11 mouse cellular contexts compared by ENCODE assay signal in the genomic region with DNA sequence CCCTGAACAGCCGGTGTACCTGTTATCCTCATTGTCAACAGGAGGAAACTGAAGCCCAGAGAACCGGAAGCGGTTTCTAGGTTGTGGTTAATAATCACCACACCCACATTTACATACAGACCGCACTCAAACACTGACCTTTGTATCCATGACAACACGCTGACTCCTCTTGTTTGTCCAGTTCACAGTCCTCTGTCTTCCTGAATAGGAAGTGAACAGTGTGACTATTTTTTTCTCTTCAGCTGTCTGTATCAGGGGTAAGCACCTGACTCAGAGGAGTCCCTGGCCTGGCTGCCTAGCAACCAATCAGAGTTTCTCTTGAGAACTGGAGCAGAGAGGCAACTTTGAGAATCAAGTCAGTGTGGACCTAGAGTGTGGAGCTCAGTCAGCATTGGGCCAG.
DNase-seq lines count a peak whose midpoint lies in the region; ATAC-seq and TF ChIP-seq lines count a peak whose summit lies in the region.
"Had no signal": no experiment of that assay in that cellular context is flagged by ENCODE, and none has a peak within 500 bp of the region (broad histone marks: within the 10 kb centered on the region; RNA-seq: fewer than 3 reads in every experiment).

No protein-coding gene starts in this region.

- peak; percentile 92 for ATAC-seq in intestine, embryonic 14.5 days (replicated peaks; ENCODE audit: low FRiP score, low TSS enrichment, low read depth)
- peak; percentile 99 for ATAC-seq in liver, postnatal 0 days

- H3K4me2 ChIP-seq in intestine, embryonic 14.5 days (ENCODE audit: low read length), result no peak overlapping the region
- 0 out of 2 replicates have a peak overlapping the region, but pooled peaks have one; percentile 11 for H3K4me2 ChIP-seq in liver, postnatal 0 days (ENCODE audit: low read depth, low read length)
- H3K4me2 ChIP-seq: heart, embryonic 15.5 days had no signal

- H3K4me1 ChIP-seq in testis, adult 2 months (ENCODE audit: control insufficient read depth, insufficient read depth, low read length), result peaks cover 5% of the 10 kb centered on the region; the same call in 1 of the 2 replicates
- no peaks in the 10 kb centered on the region for H3K4me1 ChIP-seq in intestine, embryonic 14.5 days (replicated peaks; ENCODE audit: control insufficient read depth, insufficient read depth, low read length)
- peaks cover 5% of the 10 kb centered on the region; the same call in 1 of the 2 replicates for H3K4me1 ChIP-seq in liver, postnatal 0 days (ENCODE audit: insufficient read depth)
- H3K4me1 ChIP-seq: heart, embryonic 15.5 days had no signal

- no peaks in the 10 kb centered on the region for H3K9me3 ChIP-seq in intestine, embryonic 14.5 days (ENCODE audit: control insufficient read depth, low read length)
- no peaks in the 10 kb centered on the region; the same call in 1 of the 2 replicates for H3K9me3 ChIP-seq in liver, postnatal 0 days (ENCODE audit: low read length)
- H3K9me3 ChIP-seq: heart, embryonic 15.5 days had no signal

- TF ChIP-seq POLR2A in testis, adult 2 months (IDR thresholded peaks at IDR 0.05; ENCODE audit: control insufficient read depth, low read depth, low read length), result no peak

- no peak overlapping the region for H3K9ac ChIP-seq in intestine, embryonic 14.5 days (ENCODE audit: low read length)
- H3K9ac ChIP-seq in liver, postnatal 0 days (replicated peaks), result no peak overlapping the region
- H3K9ac ChIP-seq: heart, embryonic 15.5 days had no signal

- WGBS in intestine, embryonic 14.5 days, result 66% methylated on average over 5 of the region's 5 CpGs
- 28% methylated on average over 5 of the region's 5 CpGs for WGBS in liver, postnatal 0 days (ENCODE audit: insufficient replicate concordance)

- no peak for TF ChIP-seq EP300 in liver, postnatal 0 days (IDR thresholded peaks at IDR 0.05; ENCODE audit: low read depth)

- H3K27me3 ChIP-seq in testis, adult 2 months (ENCODE audit: control insufficient read depth, insufficient read depth, low read length), result no peaks in the 10 kb centered on the region
- H3K27me3 ChIP-seq in intestine, embryonic 14.5 days (replicated peaks; ENCODE audit: control insufficient read depth, insufficient read depth, low read length), result no peaks in the 10 kb centered on the region
- no peaks in the 10 kb centered on the region for H3K27me3 ChIP-seq in liver, postnatal 0 days (ENCODE audit: insufficient read depth, low read length)
- H3K27me3 ChIP-seq: heart, embryonic 15.5 days had no signal

- peak overlapping the region; percentile 62 for H3K4me3 ChIP-seq in testis, adult 2 months (ENCODE audit: control insufficient read depth, low read depth, low read length)
- no peak overlapping the region for H3K4me3 ChIP-seq in intestine, embryonic 14.5 days (ENCODE audit: low read depth, low read length)
- no peak overlapping the region; the same call in 1 of the 2 replicates for H3K4me3 ChIP-seq in liver, postnatal 0 days (ENCODE audit: low read depth, low read length)
- H3K4me3 ChIP-seq: heart, embryonic 15.5 days; left cerebral cortex, adult 2 months had no signal

- DNase-seq in testis, postnatal 14 days (ENCODE audit: low spot score), result no peak
- peak; percentile 57 for DNase-seq in intestine, embryonic 14.5 days (ENCODE audit: low spot score)
- peak; percentile 20 for DNase-seq in liver, postnatal 0 days
- DNase-seq in yolk sac, embryonic 10.5 days (ENCODE audit: low spot score), result peak; percentile 76
- no peak for DNase-seq in adipocyte (ENCODE audit: low spot score)
- DNase-seq in heart, postnatal 25 days (ENCODE audit: low spot score), result no peak
- DNase-seq: midbrain, embryonic 14.5 days; thymus, postnatal 4 days had no signal

- intact Hi-C loops in heart, postnatal 25 days (cut with DNase I), result no loop called here

- H3K27ac ChIP-seq in testis, adult 2 months (ENCODE audit: control insufficient read depth, insufficient read depth, low read depth, low read length), result no peak overlapping the region
- H3K27ac ChIP-seq in intestine, embryonic 14.5 days (ENCODE audit: low read depth), result no peak overlapping the region
- H3K27ac ChIP-seq in liver, postnatal 0 days (ENCODE audit: low read depth), result peak overlapping the region; percentile 58
- H3K27ac ChIP-seq: heart, embryonic 15.5 days; left cerebral cortex, adult 2 months had no signal

- H3K36me3 ChIP-seq in testis, adult 2 months (ENCODE audit: control insufficient read depth, insufficient read depth, low read length), result no peaks in the 10 kb centered on the region
- H3K36me3 ChIP-seq in intestine, embryonic 14.5 days (ENCODE audit: control insufficient read depth, insufficient read depth, low read length), result no peaks in the 10 kb centered on the region
- H3K36me3 ChIP-seq in liver, postnatal 0 days (replicated peaks; ENCODE audit: insufficient read depth, low read length), result no peaks in the 10 kb centered on the region
- H3K36me3 ChIP-seq: heart, embryonic 15.5 days had no signal

- TF ChIP-seq CTCF in testis, adult 2 months (IDR thresholded peaks at IDR 0.05; ENCODE audit: control insufficient read depth, insufficient read depth, insufficient replicate concordance, low read depth, low read length), result no peak
- no peak for TF ChIP-seq CTCF in liver, postnatal 0 days (IDR thresholded peaks at IDR 0.05; ENCODE audit: low read depth)

Comparison
In these comparisons a context has a peak if more than half of its experiments do, and no peak if none do; other contexts are left out.
1. DNase-seq: peak in intestine, embryonic 14.5 days (single experiment), liver, postnatal 0 days (single experiment) and yolk sac, embryonic 10.5 days (single experiment); none in testis, postnatal 14 days (single experiment), adipocyte (single experiment) and heart, postnatal 25 days (single experiment).